Mouse (Mus musculus) R1 (cell line): Measurements from ENCODE around the gene Snupn.

Source experiments
- DNase-seq: peaks from one replicate; pipeline ENCODE4 v3.0.0-alpha.2; 2018; ENCODE audit warnings: low read depth, low spot score

Snupn gene

DNA sequence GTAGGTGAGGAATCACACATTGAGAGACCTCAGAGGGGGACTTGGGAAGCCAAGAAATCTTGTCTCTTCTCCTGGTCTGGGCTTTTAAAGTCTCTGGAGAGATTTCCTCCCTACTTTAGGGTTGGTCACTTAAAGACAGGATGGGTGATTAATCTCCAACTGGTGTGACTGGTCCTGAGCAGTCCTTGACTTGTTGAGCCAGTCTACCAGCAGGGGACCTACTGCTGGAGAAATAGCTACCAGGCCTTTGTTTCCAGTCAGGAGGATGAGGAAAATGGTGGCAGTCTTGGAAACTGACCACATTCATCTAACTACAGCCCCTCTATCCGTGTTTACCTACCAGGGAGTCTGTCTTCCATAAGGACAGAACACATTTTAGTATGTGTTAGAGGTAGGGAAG lies 61.7 kb downstream of the Snupn start:
- DNase-seq = peak; percentile 49

DNA sequence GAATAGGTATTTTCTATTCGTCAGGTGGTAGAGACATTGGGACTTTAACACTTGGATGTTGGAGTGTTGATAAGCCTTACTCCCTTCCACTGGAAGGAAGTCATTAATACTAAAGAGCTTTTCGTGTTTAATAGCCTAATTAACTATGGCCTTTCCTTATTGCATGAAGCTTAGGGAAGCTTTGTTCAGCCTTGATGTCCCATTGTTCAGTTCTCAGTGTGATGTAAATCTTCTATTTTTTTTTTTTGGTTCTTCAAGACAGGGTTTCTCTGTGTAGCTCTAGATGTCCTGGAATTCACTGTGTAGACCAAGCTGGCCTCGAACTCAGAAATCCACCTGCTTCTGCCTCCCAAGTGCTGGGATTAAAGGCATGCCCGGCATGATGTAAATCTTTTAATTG lies 62.2 kb downstream of the Snupn start:
- DNase-seq = peak; percentile 33

DNA sequence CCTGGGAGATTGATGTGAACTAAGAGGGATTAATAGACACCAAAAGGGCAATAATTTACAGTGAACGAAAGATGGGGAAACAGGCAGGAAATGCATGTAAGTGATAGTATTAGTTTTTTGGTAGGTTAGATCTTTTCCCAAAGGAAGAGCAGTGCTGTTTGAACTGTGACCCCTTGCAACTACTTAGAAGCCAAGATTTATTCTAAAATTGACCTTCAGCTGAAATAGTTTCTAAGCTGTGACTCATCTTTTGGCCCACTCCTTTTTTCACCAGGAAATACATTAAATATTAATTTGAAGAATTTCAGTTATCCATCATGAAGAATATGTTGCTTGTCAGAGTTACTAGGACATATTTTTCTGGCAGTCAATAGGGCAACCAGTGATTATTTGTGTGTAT lies 63.1 kb downstream of the Snupn start:
- no peak for DNase-seq

DNA sequence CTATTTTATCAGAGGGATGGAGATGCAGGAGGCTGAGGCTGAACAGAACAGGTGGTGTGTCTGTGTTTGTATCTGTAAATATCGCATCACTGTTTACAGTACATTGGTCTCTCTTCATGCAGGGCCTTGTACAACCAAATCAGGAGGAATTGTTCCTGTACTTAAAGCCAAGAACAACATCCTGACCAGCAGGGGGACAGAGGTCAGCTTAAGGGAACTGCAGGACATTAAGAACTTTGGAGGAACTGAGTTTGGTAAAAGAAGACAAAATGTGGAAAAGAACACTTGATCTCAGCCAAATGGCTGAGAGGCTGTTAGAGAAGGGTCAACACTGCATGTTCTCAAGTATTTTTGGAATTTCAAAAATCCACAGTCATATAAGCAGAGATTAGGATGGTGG lies 64.1 kb downstream of the Snupn start:
- DNase-seq = no peak

- DNase-seq = no peak
These were observed 67.0 kb downstream of the Snupn start for GRCm38 (mm10) chr9:57017631-57018030.

GRCm38 (mm10) chr9:57031756-57032155 lies 81.1 kb downstream of the Snupn start:
- no peak for DNase-seq
